Mouse (Mus musculus) layer of hippocampus, adult 11-12 months (tissue): ENCODE measurements at regions not wholly inside any gene's neighbourhood (a gene's known extent, or its start where the extent isn't known, plus 50 kb on each side); places are given as distances from the start of the nearest gene placed in this dataset.
A peak's percentile ranks its signal among the peaks of the same experiment; 100 is the strongest.

ENCODE experiments used
- DNase-seq: peaks from one replicate; pipeline ENCODE4 v3.0.0; 2022; ENCODE audit warnings: low spot score

DNA sequence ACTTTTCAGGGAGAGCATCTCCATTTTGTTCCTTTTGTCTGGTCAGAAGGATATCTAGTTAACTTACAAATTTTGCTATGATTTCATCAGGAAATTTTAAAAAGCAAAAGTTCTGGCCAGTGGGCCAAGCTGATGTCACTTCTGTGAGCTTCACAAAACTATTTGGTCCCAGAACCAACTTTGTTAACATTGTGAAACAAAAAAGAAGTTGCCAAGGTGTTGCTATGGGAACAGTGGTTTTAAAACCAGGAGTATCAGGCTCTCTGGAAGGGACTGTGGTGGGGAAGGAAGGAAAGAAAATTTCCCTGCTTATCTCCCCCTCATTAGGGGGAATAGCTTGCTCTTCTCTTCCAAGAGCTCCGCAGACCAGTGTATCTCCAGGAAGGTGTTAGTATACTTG, 416.8 kb upstream of the Auts2 start:
- DNase-seq: no peak

- no peak for DNase-seq
These were observed 413.0 kb upstream of the Auts2 start for GRCm38 (mm10) chr5:132956184-132956583.

DNA sequence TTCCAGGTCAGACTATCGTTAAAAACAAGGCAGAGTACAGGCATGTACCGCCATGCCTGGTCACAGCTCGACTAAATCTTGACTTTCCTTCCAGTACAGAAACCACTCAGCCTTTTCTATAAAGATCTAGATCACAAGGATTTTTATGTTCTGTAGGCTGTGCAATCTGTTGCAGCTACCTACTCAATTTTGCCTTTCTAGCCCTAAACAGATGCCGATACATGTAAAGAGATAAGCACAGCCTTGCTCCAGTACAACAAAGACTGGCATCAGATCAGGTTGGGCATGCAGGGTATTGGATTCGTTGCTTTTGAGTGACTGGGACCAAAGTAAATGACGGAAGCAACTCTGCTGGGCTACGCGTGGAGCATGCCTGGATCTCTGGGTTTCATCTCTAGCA, 411.9 kb upstream of the Auts2 start:
- peak; percentile 23 for DNase-seq

DNA sequence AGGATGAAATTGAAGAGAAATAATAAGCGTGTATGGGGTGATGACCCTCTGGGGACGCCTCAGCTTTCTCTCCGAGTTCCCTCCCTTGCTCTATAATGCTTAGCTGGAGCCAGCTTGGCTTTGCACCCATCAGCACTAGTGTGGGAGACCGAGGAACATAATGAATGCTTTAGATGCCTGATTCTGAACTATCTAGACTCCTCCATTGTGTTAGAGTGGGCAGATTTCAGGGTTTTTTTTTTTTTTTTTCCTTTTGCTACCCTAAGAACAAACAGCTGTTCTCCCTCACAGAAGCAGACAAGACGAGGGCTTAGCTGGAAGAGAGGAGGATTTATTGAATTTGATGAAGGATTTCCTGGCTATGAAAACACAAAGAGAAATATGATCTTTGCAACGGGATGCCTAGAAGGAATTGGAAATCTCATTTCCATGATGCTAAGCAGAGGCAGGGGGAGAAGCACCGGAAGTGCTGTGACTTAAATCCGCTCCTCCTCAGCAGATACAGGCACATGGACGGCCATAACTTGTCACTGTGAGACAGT, 390.4 kb upstream of the Auts2 start:
- peak; percentile 7 for DNase-seq

DNA sequence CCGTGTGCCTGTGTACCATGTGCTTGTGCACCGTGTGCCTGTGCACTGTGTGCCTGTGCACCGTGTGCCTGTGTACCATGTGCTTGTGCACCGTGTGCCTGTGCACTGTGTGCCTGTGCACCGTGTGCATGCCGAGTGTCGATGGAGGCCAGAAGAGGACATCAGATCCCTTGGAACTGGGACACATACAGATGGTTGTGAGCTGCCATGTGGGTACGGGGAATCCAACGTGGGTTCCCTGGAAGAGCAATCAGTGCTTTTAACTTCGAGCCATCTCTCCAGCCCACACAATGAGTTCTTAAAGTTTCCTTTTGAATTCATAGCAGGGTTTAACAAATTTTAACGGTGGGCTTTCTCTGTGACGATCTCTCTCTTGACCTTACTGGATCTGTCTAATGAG, 386.8 kb upstream of the Auts2 start:
- peak; percentile 51 for DNase-seq

- DNase-seq: no peak
These were observed 380.2 kb upstream of the Auts2 start for GRCm38 (mm10) chr5:132923365-132923764.

DNA sequence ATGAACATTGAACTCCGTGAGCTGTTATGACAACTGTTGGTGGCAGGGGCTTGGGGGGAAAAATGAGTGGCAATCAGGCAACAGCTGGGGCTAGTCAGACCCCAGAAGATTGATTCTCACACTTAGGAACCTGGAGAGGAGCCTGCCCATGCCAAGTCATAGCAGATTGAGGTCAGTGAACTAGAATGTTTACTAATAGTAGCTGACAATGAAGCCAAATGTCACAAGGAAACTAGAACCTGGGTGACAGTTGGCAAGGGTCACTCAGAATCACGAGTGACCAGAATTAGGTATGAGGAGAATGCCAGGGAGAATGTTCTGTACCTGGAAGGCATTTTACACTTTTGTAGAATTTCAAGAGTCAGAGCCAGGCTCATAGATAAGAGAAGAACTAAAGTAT, 365.9 kb upstream of the Auts2 start:
- DNase-seq: no peak

DNA sequence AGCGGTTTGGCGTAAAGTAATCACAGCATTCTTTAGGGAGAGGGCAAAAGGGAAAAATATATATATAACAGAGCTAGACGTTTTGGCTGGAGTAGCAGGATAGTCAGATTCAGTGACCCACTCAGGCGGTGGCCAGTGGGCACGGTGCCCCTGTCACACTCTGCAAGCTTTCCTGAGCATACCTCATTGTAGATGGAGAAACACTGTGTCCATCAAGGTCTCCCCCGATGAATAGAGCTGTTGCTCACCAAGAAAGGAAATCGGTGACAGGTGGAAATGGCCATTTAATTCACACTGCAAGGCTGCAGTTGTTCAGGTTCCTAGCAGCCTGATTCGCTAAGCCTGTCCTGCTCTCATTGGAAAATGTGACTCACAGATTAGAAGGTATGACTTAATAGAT, 365.1 kb upstream of the Auts2 start:
- DNase-seq: no peak

DNA sequence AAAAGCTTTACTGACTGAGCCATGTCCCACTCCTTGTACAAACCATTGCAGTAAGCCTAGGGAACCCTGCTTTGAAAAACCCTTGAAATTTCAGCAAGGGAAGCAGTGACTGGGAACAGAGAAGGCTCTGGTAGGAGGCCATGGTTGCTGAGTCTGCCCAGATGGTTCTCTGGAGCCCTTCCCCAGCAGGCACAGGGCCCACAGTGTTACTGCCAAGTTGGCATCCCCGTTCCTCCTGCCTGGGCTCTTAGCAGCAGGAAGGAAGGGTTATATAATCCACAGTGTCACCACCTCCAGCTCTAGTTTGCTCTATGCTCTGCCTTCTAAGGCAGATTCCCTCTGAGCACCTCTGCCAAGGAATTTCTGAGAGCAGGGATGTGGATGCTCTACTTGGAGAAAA, 349.4 kb upstream of the Auts2 start:
- peak; percentile 91 for DNase-seq

DNA sequence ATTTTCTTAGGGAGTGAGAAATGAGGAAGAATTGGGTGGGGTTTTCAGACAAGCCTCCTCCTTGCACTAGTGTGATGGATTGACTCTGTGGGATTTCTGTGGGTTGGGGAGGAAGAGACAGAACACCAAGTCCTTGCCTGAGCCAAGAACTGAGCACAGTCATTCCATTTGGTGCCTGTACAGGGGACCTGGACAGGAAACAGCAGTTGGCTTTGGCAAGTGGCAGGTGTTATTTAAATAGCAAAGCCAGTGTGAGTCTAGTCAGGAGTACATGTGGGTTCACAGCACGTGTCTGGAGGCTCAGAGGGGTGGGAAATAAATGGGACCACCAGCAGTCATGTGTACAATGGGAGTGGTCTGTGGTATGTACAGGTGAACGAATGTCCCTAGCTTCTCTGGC, 341.0 kb upstream of the Auts2 start:
- no peak for DNase-seq

- no peak for DNase-seq
These were observed 339.1 kb upstream of the Auts2 start for GRCm38 (mm10) chr5:132882291-132882690.

- peak; percentile 22 for DNase-seq
These were observed 338.0 kb upstream of the Auts2 start for GRCm38 (mm10) chr5:132881170-132881569.

GRCm38 (mm10) chr5:132876336-132876840, 333.2 kb upstream of the Auts2 start:
- DNase-seq: no peak

DNA sequence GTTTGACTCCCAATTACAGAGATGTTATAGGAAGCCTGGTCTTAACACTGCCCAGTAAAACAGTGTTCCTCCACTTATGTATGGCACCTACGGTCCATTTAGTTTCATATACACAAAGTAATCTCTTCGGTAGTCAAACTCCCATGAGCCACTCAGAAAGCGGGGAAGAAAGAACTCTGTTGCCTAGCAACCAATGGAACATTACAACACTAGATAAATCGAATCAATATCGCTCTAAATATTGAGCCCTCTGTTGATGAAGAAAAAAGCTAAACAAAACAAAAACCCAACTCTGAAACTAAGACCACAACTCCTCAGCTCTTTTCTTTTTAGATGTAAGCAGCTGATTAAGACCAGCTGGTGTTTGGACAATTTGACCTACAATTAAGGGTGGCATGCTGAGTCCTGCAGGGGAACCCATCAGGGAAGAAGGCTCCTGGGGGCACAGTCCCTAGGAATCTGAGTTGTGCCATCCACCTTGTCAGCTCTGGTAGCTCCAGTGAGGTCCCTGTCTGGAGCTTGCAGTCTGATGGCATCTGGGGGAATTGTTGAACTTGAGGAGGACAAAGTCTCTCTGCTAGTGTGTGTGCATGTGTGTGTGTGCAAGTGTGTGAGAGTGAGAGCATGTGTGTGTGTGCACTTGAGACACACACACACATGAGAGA, 315.8 kb upstream of the Auts2 start:
- DNase-seq: no peak

- no peak for DNase-seq
These were observed 312.7 kb upstream of the Auts2 start for GRCm38 (mm10) chr5:132855619-132856510.

DNA sequence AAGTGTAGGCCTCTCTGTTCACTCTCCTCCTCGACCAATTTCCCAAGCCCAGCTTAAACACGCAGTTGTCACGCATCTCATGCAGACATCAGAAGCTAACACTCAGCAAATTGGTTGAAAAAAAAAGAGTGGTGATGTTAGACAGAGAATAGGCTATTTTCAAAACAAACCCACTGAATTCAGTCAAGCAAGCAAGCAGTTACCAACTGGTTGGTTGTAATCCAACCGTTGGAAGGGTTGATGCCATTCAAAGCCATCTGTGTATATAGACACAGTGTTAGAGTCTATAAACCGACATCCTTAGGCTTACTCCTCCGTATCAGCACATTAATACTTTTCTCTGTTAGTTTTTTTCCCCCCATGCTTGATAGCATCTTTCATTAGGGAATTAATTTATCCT, 307.6 kb upstream of the Auts2 start:
- peak; percentile 14 for DNase-seq

DNA sequence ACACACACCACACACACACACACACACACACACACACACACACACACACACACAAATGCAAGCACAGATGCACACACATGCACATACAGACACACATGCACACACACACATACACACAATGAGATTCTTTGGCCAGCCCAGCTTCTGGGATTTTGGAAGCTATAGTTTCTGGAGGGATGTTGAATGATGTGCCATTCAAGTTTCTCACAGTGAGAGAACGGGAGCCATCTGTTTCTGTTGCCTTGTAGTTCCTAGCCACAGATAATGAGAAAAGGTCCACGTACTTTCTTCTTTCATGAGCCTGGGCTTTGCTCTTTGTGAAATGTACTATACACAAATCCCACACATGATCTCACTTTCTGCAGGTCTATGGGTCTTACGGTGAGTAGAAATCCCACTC, 304.9 kb upstream of the Auts2 start:
- DNase-seq: no peak

DNA sequence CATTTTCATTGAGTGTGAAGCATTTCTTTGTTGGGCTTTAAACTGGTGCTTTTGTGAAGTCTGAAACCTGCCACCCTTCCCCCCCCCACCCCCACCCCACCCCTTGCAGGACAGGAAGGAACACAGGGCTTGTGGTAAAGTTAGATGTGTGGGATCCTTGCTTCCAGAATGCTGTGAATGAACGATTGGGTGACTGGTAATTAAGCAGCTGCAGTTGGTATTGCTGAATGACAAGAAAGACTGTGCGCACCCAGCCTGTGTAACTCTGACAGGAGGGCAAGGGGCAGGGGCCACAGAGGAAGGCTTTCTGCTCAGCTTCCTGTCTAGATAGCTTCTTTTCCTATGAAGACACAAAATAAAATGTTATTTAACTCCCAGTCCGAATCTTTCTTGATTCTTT, 300.1 kb upstream of the Auts2 start:
- DNase-seq: no peak

DNA sequence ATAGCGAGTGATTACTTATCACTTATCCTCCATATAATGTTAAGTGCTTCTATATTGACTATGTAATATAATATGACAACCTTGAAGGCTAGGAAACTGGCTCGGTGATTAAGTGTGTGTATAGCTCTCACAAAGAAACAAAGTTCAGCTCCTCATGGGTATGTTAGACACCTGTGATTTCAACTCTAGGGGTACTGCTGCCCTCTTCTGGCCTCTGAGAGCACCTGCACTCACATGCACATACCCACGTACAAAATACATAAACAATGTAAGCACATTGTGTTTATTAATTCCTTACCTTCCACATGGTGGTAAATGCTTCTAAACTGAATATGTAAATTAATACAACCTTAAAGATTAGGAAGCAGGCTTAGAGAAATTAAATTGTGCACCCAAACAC, 298.6 kb upstream of the Auts2 start:
- DNase-seq: no peak

DNA sequence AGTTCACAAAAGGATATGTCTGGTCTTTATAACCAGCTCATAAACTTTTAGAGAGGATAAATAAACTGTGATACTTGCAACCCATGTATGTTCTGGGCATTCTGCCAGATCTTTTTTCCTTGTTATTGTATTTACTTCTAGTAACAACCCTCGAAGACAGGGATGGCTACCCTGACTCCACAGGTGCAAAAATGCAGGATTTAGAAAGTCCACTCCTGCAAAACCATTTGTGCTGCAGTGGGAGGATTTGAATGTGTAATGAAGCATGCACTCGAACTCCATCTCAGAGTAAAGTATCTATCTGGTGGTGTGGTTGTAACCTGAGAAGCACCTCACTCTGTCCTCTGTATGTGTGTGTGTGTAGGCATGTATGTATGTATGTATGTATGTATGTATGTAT, 294.3 kb upstream of the Auts2 start:
- no peak for DNase-seq

DNA sequence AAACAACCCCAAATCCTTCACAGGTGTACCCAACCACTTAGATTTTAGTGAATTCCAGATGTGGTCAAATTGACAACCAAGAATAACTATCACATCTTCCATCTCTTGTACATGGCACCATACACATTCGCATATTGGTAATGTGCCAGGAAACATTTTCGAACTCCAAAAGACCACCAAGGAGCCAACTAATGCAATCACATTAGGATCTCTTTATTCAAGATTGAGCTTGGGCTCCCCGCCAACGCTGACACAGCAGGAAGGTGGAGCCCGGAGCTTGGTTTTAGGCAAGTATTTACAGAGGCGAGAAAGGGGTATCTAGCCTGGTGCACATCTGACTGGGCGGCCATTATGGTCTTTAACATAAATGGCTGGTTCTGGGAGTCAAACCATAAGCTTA, 285.8 kb upstream of the Auts2 start:
- no peak for DNase-seq

GRCm38 (mm10) chr5:132827555-132828333, 284.6 kb upstream of the Auts2 start:
- DNase-seq: peak; percentile 3
